Mouse (Mus musculus): Measurements from ENCODE around the gene Ube2q1.
"Not testable (repeated sequence)": the region's sequence is repeated elsewhere in the genome, so short reads cannot be mapped to it uniquely, and the experiment has no call there.

Gene Ube2q1

DNA sequence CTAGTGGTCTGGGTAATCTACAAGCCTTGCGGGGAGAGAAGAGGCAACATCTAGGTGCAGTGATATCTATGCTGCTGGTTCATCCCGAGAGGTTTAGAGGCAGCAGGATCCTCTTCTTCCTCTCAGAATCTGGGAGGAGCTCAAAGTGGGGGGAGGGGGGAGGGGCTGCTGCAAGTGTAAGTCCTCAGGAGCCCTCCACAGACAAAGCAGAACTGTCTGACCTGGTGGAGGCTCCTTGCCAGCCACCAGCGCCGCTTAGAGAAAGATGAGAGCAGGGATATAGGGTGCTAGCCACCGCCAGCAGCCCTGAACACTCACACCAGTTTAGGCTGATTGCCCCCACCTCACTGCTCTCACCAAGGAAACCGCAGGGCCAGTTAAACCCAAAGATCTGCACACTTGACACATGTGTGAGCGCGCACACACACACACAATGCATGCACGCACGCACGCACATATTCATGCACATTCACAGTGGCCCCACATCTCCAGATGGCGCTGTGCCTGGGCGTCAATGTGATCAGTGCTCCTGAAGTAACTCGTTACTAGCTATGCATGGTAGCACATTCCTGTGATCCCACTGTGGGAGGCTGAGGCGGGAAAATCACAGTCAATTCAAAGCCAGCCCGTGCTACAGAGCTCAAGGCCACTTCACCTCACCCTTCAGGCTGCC is 15.4 kb downstream of the Ube2q1 start:
- no peak for DNase-seq

DNA sequence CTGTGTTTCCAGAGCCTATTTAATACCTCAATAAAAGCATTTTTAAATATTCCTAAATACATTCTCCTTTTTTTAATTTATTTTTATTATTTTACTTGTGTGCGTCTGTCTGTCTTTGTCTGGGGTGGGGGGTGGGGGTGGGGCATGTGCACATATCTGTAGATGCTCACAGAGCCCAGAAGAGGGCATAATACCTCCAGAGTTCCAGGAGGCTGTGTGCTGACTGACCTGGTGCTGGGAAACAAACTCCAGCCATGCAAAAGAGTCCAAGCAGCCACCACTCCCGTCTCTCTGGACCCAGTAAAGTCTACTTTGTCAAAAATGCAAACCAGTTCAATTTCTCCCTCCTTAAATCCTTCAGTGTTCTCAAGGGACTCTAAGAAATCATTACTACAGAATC is 21.2 kb downstream of the Ube2q1 start:
- no peak for DNase-seq

DNA sequence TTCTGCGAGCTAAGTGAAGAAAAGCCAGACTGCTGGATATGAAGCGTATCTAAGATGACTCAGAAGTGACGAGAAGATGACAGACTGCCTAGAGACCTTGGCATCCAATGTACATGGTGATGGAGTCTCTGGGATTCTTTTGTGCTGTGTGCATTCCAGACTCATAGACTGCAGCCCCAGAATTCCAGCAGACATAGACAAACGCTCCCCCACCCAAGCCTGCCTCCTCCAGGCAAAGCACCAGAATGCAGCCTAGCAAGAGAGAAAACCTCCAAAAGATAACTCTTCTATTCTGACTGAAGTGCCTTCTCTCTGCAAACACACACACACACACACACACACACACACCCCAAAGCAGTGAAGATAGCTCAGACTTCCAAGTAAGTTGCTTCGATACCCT is 22.3 kb downstream of the Ube2q1 start:
- no peak for DNase-seq

DNA sequence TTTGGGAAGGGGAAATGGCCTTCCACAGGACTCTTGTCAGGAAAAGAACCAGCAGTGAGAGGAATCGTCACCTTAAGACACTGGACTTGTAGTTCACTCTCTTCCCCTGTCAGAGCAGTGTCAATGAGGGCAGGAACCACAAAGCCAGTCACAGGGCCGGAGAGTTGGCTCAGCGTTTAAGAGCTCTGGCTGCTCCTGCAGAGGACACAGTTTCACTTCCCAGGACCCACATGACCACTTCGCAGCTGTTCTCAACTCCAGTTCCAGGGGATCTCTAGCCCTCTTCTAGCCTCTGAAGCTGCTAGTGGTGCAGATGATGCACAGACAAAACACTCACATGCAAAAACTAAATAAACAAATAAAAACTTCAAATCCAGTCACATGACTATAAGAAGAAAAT is 22.9 kb downstream of the Ube2q1 start:
- no peak for DNase-seq

DNA sequence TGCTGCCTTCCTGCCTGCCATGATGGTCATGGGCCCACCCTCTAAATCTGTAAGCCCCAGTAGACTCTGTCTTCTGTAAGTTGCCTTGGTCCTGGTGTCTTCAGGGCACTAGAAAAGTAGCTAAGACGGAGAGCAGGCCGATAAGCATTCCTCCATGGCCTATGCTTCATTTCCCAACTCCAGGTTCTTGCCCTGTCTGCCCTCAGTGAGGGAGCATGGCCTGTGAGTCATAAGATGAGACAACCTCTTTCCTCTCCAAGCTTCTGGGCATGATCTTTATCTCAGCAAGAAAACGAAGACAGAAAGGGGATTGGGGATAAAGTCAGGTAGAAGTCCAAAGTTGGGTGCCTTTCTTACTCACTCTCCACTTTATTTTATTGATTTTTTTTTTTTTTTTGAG is 25.1 kb downstream of the Ube2q1 start:
- DNase-seq: no peak

DNA sequence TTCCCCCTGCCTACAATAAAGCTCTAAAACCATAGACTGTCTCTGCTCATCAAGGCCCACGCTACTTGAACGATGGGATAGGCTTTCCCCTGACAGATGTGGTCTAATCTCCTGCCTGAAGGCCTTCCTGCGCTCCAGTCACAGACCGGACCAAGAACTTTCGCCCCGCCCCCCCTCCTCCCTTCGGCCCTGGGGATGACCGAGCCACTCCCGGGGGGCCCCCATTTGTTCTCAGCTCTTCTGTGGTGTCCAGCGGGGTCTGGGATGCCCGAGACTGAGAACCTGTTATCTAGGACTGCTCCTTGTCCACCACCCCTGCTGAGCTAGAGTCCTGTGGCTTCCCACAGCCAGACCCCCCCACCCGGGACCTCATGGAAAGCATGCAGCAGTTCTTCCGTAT is 26.1 kb downstream of the Ube2q1 start:
- DNase-seq: no peak

DNA sequence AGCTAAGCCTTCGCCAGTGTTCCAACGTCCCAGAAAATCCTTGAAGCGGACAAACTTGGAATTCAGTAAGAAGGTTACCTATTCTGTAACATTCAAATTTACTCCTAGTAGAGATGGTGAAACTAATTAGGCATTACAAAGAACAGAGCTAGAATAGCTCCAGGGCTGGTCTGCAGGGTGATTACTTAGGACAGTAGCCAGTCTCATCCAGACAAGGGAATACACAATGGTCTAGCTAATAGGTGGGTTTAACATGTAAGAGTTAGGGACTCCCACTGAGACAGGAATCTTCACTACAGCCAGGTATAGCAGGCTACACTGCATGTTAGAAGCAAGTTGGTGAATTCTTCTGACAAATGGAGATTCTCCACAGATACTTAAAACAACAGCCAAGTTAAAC is 26.7 kb downstream of the Ube2q1 start:
- not testable (repeated sequence) for DNase-seq

DNA sequence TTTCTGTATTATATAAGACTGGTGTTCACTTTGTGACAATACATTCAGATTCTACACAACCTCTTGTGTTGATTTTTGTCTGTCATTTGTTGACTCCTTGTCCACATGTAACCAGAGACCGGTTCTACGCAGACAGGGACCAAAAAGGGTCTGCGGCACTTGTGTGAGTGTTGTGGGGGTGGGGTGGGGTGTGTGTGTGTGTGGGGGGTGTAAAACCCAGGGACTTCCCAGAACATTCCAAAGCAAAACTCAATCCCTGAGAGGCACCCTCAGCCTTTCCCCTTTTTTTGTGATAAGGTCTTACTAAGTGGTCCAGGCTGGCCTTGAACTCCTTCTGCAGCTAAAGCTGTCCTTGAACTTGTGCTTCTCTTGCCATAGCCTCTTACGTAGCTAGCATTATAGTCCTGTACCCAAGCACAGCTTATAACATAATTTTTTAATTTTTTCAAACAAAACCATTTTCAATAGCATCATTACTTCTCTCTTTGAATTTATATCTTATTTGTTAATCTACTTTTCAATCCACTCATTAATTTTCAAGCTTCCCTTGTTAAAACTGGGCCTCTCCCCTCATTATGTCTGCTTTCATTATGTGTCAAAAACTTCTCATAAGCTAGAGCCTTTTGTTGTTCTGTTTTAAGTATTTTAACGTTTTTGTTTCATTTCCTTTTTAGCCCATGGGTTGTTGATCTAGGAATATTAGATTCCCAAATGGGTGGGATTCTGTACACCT is 27.5 kb downstream of the Ube2q1 start:
- DNase-seq: no peak

DNA sequence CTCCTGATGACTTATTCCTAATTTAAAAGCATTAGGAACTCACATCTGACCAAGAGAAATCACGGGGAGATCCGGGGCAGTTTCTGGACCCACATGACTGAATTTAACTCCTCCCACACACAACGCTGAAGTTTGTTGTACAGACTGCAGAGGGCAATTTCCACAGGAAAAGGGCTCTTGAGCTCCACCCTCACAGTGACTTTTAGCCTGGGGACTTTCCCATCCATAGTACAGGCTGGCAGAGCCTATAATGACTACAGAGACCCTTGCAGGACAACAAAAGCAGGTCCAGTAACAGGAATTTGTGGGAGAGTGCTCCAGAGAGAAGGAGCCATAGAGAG is 28.1 kb downstream of the Ube2q1 start:
- DNase-seq: no peak

DNA sequence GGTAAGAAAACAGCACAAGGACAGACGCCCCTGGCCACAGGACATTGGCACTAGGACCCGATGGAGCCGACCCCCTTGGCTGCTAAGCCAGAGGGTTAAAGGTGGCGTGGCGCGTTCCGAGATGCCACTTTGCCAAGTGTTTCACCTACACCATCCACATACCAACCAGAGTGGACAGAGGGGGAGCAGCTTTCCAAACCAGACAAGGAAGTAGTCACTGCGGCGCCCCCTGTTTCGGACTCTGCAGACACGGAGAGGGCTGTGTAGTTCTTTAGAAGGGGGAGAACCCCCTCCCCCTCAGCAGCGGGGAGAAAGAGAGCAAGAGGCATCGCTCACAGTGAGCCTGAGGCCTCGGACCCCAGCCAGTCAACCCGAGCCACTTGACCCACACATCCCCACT is 29.5 kb downstream of the Ube2q1 start:
- DNase-seq: no peak

DNA sequence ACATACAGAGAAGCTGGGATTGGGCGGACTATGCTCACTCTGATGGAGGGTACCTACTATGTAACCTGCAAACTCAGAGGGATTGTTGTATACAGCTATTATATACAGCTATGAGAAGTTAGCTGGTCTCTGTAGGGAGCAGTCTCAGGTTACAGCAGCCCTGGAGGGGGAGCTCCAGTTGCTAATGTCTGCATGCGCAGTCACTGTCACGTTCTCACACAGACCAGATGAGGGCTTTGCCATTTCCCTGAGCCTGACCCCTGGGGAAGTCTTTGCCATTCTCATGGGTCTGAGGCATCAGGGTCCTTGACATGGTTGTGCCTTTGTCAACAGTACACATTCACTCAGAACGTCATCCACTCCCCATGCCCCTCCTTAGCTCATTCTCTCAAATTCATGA is 31.8 kb downstream of the Ube2q1 start:
- no peak for DNase-seq

DNA sequence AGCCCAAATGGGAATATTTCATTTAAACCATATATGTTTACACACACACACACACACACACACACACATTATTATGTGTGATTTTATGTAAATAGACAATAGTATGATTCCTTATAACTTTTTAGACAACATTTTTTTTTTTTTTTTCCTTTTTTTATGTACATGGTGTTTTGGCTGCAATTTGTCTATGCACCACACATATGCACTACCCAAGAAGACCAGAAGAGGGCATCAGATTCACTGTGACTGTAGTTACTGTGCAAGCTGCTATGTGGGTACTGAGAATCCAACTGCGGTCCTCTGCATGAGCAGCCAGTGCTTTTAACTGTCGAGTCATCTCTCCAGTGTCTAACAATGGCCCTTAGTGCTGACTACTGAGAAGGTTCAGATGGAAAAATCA is 33.3 kb downstream of the Ube2q1 start:
- DNase-seq: no peak

DNA sequence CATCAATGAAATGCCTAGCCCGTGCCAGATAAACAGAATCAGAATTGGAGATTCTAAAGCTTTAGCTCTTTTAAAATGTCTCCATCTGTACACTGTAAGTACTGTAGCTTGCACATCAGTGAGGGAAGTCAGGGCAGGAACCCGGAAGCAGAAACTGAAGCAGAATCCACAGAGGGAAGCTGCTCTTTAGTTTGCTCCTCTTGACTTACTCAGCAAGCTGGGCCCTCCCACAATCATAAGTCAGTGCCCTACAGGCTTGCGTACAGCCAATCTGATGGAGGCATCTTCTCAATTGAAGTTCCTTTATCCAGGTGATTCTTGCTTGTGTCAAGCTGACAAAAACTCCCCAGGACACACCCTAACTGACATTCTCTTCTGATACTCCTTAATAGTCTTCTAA is 33.8 kb downstream of the Ube2q1 start:
- no peak for DNase-seq

DNA sequence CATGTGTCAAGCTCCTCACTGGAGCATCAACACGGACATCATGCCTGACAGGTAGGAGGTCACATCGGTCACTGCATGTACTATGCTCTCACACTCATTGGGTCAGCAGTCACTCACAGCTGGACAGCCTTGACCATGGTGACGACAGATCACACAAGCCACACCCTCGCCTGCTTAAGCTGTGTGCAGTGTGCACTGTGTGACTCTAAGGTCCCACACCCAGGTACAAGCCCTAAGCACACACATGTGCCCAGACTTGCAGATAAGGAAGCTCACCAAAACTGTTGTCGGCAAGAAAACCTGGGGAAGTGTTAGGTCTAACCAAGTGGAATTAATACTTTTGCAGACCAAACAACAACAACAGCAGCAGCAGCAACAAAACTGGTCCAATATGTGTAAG is 34.5 kb downstream of the Ube2q1 start:
- no peak for DNase-seq

DNA sequence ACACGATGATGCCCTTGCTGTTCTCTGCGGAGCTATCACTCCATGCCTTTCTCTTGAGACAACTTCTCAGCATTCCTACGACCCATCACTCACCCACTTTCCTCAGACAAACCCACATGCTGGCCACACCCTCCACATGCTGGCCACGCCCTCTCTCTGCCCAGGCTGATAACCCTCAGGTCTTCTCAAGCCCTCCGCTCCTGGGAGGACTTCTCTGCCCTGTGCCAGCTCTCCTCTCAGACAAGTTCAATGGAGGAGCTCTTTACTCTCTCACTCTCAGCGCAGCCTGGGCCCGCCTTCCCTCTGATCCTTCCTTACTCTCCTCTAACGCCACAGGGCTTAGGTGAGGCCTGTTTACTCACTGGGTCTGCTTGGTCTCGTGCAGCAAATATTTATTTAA is 35.2 kb downstream of the Ube2q1 start:
- no peak for DNase-seq

DNA sequence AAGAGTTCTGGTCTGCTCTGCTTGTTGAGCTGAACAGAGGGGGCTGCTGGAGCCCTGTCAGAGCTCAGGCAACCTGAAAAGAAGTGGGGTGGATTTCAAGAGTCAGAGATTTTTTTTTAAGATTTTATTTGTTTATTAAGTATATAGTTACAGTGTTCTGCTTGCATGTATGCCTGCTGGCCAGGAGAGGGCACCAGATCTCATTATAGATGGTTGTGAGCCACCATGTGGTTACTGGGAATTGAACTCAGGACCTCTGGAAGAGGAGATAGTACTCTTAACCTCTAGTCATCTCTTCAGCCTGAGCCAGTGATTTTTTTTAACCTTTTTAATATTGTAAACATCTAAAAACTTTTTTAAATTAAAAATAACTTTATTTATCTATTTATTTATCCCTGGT is 37.4 kb downstream of the Ube2q1 start:
- DNase-seq: no peak

DNA sequence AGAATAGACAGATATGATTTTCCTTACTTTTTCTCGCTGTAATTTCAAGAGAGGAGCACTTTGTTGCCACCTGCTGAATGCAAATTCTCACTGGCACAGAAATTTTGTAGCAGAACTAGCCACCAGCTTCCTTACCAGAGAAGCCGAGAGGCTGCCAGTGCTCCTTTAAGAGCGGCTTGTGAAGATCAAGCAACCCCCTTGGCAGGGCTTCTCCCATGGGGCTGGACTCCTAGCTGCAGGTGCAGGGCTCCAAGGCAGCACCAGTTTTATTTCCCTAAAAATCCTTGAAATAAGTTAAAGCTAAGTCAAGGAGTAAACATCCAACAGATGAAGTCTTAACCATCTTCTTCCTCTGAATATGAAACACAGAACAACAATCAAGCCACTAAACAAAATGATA is 38.8 kb downstream of the Ube2q1 start:
- DNase-seq: no peak

DNA sequence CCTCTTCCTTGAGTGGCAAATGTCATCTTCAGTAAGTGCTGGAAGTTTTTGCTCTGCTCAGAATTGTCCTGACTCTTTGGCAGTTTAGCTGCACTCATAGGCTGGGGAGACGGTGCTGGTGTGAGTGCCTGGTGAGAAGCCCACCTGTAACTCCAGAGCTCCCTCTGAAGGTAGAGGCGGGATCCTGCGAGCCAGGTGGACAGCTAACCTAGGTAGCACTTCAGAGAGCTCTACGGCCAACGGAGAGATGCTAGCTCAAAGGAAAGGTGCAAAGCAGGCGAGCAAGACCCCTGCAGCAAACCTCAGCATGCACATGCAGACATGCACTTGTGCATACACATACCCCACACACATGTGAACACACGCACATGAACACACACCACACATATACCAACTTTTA is 40.6 kb downstream of the Ube2q1 start:
- DNase-seq: no peak

DNA sequence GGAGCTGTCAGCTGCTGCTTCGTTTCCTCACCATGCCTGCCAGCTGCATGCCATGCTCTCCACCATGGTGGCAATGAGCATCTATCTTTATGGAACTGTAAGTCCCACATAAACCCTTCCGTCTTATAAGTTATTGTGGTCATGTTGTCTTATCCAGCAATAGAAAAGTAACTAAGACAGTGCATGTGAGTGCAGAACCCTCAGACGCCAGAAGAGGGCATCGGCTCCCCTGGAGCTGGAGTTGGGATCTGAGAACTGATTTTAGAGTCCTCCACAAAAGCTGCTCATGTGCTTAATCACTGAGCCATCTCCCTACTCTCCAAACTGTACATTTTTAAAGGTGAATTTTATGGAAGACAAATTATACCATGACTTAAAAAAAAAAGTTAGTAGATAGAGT is 43.6 kb downstream of the Ube2q1 start:
- no peak for DNase-seq

DNA sequence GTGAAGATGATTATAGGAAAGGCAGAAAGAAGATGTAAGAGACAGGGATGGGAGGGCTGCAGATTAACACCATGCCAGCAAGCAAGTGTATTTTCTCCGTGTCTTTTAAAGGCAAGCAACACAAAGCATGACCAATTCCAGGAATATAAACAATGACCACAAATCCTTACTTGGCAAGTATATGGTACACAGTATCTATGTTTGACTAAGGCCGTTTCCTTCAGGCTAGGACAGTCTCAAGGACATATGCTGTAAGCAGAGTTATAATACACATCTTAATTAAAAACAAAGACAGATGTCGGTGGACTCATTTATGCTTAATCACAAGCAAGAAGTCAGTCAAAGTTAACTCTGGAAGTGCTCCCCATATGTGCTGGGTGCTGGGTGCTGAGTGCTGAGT is 45.2 kb downstream of the Ube2q1 start:
- DNase-seq: no peak

DNA sequence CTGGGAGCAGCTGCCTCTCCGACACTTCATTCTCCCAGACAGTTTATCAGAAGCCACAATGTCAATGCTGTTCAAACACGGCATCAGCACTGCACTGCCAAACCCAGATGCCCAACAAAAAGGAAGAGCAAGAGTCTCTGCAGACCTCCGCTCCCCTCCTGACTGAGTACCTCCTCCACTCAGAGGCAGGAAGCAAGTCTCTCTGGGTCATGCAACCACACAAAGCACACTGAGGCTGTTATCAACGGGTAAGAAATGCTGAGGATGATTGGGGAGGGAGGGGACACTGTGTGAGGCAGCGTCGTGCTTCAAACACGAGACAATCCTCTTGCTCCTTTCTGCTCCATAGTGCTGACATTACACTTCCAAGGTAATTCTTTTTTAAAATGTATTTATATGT is 46.5 kb downstream of the Ube2q1 start:
- DNase-seq: no peak

DNA sequence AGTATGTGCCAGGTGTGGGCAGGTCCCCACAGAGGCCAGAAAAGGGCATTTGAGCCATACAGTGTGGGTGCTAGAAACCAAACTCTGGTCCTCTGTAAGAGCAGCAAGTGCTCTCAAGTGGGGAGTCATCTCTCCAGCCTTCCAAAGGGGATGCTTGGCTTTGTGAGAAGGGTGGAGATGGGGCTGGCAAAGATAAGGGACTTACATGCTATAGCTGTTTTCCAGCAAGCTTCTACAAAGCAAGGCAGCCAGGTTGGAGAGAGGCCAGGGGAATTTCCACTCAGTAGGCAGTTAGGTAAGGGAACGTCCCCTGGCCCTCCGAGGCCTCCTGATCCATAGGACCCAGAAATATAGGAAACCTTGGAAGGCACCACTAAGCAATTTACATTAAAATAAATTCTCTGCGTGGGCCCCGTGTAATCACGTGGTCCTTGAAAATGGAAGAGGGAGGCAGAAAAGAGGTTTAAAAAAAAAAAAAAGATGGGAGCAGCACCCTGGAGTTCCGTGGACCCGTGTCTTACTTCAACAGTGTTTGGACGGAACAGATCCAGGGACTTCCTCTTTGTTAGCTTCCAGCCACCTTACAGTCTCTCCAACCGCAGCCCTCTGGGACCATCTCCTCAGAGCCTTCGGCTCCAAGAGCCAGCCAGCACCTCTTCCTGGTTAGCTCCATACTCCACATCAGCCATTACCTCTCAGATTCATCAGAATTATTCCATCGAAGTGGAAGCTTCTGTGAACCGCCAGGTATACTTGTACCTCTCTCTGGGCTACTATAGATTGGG is 47.1 kb downstream of the Ube2q1 start:
- no peak for DNase-seq

DNA sequence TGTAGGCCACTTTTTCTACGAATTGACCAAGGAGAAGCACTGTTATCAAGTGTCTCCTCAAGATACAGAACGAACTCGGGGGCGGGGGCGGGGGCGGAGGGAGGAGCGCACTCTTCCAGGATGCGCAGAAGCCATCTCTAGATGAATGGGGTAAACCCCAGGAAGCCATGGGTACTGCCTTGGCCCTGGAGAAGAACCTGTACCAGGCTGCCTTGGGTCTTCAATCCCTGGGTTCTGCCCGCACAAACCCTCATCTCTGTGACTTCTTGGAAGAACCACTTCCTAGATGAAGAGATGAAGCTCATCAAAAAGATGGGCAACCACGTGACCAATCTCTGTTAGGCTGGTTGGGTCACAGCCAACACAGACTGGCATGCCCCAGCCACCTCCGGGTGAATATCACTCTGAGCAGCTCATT is 47.7 kb downstream of the Ube2q1 start:
- no peak for DNase-seq
